Mouse (Mus musculus): ENCODE results near the gene Osbpl10.
"Not testable (repeated sequence)": the region's sequence is repeated elsewhere in the genome, so short reads cannot be mapped to it uniquely, and the experiment has no call there.

Gene Osbpl10

GRCm38 (mm10) chr9:114978281-114979111, at the start of gene Osbpl10:
TSS of gene Osbpl10 (plus strand) at chr9:114978569.
- in situ Hi-C loops (cut with MseI, MboI): no loop called here

GRCm38 (mm10) chr9:114930464-114931090, 47.8 kb upstream of the Osbpl10 start:
- in situ Hi-C loops (cut with MseI, MboI): no loop called here

- in situ Hi-C loops (cut with MseI, MboI): no loop called here
Measured at GRCm38 (mm10) chr9:114932607-114933006, 45.8 kb upstream of the Osbpl10 start.

GRCm38 (mm10) chr9:114933037-114933722, 45.2 kb upstream of the Osbpl10 start:
- in situ Hi-C loops (cut with MseI, MboI): no loop called here

- in situ Hi-C loops (cut with MseI, MboI): no loop called here
Measured at GRCm38 (mm10) chr9:114933723-114934171, 44.6 kb upstream of the Osbpl10 start, which contains the start of gene Gpd1l. TSS of gene Gpd1l (minus strand) at chr9:114933987.

GRCm38 (mm10) chr9:114934231-114934630, 44.1 kb upstream of the Osbpl10 start:
- in situ Hi-C loops (cut with MseI, MboI): no loop called here

GRCm38 (mm10) chr9:114935321-114935720, 43.0 kb upstream of the Osbpl10 start:
- in situ Hi-C loops (cut with MseI, MboI): no loop called here

GRCm38 (mm10) chr9:114936687-114937086, 41.7 kb upstream of the Osbpl10 start:
- in situ Hi-C loops (cut with MseI, MboI): no loop called here

GRCm38 (mm10) chr9:114944642-114945041, 33.7 kb upstream of the Osbpl10 start:
- in situ Hi-C loops (cut with MseI, MboI): no loop called here

- in situ Hi-C loops (cut with MseI, MboI): no loop called here
Measured at GRCm38 (mm10) chr9:114945576-114945975, 32.8 kb upstream of the Osbpl10 start.

GRCm38 (mm10) chr9:114948395-114948794, 30.0 kb upstream of the Osbpl10 start:
- in situ Hi-C loops (cut with MseI, MboI): no loop called here

GRCm38 (mm10) chr9:114952866-114953265, 25.5 kb upstream of the Osbpl10 start:
- in situ Hi-C loops (cut with MseI, MboI): no loop called here

- in situ Hi-C loops (cut with MseI, MboI): no loop called here
Measured at GRCm38 (mm10) chr9:114955340-114955739, 23.0 kb upstream of the Osbpl10 start.

- in situ Hi-C loops (cut with MseI, MboI): no loop called here
Measured at GRCm38 (mm10) chr9:114956945-114957344, 21.4 kb upstream of the Osbpl10 start.

- in situ Hi-C loops (cut with MseI, MboI): no loop called here
Measured at GRCm38 (mm10) chr9:114960043-114960789, 18.2 kb upstream of the Osbpl10 start.

- in situ Hi-C loops (cut with MseI, MboI): no loop called here
Measured at GRCm38 (mm10) chr9:114960844-114961243, 17.5 kb upstream of the Osbpl10 start.

GRCm38 (mm10) chr9:114964093-114964492, 14.3 kb upstream of the Osbpl10 start:
- in situ Hi-C loops (cut with MseI, MboI): no loop called here

- in situ Hi-C loops (cut with MseI, MboI): not testable (repeated sequence)
Measured at GRCm38 (mm10) chr9:114966286-114966685, 12.1 kb upstream of the Osbpl10 start.

GRCm38 (mm10) chr9:114977461-114978280, 698 bp upstream of the Osbpl10 start:
- in situ Hi-C loops (cut with MseI, MboI): no loop called here

- in situ Hi-C loops (cut with MseI, MboI): no loop called here
Measured at GRCm38 (mm10) chr9:114979969-114980368, 1.6 kb downstream of the Osbpl10 start.

Measured in mouse trophoblast stem cell (cell line).